Mouse (Mus musculus): ENCODE measurements at regions not wholly inside any gene's neighbourhood (a gene's known extent, or its start where the extent isn't known, plus 50 kb on each side); places are given as distances from the start of the nearest gene placed in this dataset.

DNA sequence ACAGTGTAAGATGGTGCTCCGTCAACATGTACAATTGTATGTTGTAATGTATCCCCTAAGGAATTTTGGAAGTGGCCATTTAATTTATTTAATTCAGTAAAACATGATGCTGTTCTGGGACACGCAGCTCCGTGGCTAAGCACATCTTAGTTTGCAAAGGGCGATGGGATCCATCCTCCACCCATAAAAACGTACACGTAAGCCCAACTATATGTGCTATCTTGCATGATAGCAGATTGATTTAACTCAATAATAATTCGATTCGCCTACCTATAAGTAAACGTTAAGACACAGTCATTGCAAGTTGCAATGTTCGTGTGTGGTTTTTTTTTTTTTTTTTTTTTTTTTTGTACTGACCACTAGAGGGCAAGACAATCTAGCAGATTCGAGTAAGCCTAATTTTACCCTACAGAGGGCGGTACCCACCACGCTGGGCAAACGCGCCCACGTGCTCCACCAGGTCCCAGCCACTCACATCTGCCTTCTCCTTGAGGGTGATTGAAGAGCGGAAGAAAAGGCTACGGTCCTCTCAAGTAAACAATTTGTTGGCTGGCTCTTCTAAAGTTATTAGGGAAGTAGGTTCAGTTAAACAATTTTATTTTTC, 240.8 kb upstream of the Lrig3 start:
- DNase-seq (ENCODE audit: low read depth, low spot score) = no peak

DNA sequence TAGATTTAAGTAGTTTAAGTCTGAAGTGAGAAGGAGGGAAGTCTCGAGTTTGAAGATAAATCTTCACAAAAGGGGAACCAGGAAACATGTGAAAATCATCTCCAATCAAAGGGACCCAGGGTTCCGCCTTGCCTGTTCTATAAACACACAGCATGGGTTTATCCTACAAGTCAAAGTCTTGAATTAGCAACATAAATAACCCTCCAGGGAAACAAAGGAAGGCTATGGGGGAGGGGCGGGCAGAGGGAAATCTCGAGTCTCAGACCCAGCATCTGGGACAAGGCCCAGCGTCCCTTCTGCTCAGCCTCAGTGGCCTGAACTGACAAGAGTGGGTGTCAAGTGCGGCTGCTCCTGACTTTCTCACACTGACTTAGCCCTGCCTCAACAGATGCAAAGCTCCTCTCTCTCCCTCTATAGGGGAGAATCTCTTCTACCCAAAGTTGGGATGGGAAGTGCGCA, 240.3 kb upstream of the Lrig3 start:
- DNase-seq (ENCODE audit: low read depth, low spot score) = no peak

DNA sequence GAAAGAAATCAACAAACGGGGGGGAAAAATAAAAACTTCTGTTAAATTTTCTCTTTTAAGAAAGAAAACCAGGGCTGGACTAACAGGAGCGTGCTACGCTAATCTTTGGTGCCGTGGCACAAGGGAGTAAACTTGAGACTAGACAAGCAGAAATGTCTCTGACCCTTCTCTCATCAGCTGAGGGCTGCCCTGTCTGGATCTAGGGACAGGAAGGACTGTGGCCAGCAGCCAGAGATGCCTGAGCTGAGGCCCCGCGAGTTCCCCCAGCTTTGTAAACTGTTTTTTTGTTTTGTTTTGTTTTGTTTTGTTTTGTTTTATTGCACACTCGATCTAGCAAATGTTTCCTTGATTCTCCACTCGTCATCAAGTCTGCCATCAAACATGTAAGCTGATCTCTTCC, 239.4 kb upstream of the Lrig3 start:
- DNase-seq (ENCODE audit: low read depth, low spot score) = no peak

DNA sequence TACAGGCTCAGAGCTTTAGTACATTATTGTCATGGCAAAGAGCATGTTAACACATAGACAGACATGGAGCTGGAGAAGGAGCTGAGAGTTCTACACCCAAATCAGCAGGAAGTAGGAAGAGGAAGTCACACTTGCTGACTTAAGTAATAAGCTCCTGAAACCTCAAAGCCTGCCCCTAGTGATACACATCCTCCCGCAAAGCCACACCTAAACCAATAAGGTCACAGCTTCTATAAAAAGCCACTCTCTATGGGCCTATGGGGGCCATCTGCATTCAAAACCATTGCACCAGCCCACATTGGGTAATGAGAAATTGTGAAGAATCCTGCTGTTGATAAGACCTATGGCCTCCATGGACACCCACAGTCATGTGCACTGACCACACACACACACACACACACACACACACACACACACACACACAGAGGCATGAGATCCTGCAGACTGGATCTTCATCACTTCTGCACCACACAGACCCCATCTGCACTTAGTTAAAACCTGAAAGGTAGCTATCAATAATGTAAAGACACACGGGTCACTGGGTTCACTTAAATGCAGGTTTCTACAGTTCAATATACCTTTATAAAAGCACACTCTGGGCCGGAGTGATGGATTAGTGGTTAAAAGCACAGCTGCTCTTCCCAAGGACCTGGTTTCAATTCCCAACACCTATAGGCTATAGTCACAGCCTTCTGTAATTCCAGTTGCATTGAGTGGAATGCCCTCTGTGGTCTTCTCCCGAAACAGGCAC, 230.0 kb upstream of the Lrig3 start:
- no peak for DNase-seq (ENCODE audit: low read depth, low spot score)

DNA sequence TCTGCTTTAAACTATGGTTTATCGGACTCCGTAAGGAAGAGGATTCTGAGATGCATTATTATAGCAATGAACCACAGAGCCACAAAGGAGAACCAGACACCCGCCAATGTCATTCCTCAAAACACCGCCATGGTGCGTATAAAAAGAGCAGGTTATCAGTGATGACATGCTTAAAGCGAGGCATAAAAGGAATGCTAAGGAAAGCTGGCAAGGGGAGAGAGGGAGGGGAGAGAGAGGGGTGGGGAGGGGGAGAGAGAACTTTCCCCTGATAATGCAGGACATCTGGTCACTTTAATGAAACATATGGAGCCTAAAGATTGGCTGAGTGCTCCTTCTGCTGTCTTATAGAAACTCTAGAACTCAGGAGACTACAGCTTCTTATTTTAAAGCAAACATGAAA, 222.8 kb upstream of the Lrig3 start:
- DNase-seq (ENCODE audit: low read depth, low spot score) = no peak

DNA sequence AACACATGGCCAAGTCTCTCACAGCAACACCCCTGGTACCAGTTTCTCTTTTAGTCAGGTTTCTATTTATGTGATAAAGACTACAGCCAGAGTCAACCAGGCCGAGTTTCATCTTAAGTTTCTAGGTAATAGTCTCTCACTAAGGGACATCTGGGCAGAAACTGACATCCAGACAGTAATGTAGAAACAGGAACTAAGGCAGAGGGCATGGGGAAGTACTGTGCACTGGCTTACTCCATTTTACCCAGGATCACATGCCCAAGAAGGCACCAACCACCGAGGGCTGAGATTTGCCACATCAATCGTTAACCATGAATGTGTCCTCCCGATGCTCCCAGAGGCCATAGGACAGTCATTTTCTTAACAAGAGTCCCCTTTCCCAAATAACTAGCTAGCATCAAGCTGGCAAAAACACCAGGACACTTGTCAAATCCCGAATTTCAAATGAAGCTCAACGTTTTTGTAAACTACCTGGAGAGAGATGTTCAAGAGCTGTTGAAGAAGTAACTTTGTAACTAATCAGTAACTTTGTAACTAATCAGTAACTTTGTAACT, 216.9 kb upstream of the Lrig3 start:
- no peak for DNase-seq (ENCODE audit: low read depth, low spot score)

DNA sequence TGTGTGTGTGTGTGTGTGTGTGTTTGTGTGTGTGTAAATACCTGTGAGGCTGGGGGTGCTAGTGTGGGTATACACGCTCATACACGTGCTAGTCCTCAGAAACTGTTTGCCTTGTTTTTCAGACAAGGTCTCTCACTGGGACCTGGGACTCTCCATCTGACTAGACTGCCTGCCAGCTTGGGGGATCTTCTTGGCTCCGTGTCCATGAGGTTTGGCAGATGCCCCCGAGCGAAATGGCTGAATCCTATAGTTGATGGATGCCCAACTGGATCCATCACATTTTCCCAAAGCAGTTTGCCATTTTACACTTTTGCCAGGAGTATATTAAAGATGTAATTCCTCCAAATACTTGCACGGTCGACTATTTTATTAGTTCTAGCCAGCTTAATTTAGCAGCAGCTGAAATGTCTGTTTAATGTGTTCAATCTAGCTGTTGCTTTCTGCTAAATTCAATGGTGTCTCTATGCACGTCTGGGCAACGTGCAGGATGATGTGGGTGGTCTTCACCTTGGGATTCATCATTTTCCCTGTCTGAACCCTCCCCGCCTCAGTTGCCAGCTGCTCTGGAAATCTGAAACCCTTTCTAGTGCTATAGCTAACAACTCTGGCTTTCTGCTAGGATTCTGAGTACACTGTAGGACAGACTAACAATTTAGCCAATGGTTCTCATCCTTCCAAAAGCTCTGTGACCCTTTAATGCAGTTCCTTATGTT, 213.3 kb upstream of the Lrig3 start:
- no peak for DNase-seq (ENCODE audit: low read depth, low spot score)

DNA sequence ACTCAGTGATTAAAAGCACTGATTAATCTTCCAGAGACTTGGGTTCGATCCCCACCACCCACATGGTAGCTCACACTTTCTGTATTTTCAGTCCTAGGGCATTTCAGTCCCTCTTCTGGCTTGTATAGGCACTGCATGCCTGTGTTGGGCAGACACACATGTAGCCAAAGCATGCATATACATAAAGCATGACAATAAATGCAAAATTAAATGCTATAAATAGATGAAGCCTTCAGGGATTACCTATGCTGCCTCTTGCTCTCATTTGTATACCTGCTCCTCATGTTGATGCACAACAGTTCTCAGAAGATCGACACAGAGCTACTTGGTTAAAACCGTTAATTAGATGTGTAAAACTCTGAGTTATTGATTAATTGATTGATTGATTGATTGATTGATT, 206.8 kb upstream of the Lrig3 start:
- no peak for DNase-seq (ENCODE audit: low read depth, low spot score)

DNA sequence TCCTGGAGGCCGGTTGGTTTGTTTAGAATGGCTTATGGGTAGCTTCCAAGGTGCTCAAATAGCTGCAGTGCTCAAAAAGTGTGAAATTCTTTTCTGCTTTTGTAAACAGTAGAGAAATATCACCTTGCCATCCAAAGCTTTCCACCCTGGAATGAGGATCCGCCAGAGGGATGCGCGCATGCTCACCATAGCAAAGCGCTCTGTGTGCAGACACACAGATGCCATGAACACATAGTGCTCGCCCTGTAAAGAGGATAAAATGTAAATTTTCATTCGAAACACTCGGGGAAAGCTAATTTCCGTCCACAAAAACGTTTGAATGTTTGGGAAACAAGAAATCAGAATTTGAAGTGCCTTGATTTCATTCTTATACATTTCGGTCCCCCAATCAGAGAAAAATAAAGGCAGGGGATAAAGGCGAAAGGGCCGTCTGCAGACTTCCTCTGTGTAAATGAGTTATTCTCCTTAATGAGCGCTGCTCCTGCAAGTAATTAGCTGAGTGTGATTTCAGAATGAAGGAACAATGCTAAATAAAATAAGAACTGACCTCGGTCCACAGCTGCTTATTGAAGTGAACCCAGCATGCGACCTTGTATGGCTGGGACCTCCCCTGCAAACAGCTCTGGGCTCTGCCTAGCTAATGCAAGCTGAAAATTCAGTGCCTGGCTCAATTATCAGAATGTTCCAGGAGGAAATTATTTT, 203.4 kb upstream of the Lrig3 start:
- no peak for DNase-seq (ENCODE audit: low read depth, low spot score)

DNA sequence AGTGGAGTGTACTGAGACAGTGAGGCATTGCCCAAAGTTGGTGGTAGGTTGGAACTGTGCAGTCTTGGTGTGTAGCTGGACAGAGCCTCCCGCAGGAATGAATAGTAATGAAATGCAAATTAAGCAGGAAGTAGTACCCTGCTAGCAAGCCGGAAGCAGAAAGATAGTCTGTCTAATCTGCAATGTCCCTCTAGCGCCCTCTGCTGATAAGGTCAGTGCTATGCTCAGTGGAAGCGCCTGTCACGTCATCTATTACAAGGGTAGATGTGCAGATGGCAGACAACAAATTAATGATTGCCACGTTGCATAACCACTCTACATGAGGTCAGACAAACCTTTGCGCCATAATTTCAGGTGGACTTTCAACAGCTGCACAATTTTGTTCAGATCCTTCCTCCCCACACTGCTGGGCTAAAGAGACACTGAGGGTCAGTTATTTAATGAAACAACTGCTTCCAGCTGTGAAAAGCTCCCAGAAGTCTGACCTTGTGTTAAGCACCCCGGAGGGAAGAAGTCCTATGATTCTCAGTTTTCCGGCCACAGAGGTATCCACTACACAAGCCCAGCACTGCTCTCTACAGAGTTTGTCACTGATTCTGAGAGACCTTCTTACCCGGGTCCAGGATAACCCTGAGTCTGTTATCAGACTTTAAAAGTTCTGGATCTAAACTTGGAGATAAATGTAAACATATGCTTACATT, 201.4 kb upstream of the Lrig3 start:
- DNase-seq (ENCODE audit: low read depth, low spot score) = no peak

DNA sequence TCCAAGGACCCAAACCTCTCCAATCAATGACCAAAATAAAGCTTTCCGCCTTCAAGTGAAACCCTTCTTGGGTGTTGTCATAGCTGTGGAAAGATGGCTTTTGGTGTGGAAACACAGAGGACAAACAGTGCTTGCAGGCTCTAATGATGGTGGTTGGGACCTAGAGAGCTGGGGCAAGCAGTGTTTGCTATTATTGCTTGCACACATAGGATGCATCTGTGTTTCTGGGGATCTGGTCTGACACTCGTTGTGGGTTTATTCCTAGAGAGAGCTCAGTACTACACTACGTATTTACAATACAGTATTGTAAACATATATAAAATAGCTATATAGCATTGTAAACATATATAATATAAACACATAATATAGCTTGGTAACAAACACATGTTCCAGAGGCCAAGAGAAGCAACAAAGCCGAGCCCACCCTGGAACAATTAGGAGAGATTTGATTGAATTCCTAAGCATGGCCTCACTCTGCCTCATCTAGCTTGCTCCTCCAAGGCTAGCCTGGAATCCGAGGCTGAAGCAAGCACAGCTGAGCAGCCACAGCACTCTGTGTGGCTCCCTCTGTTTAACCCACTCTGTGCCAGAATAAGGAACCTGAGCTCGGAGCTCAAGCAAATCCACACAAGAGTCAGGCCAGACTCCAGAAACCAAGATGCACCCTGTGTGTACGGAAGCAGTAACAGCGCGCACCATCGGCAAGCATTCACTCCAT, 200.7 kb upstream of the Lrig3 start:
- DNase-seq (ENCODE audit: low read depth, low spot score) = no peak

DNA sequence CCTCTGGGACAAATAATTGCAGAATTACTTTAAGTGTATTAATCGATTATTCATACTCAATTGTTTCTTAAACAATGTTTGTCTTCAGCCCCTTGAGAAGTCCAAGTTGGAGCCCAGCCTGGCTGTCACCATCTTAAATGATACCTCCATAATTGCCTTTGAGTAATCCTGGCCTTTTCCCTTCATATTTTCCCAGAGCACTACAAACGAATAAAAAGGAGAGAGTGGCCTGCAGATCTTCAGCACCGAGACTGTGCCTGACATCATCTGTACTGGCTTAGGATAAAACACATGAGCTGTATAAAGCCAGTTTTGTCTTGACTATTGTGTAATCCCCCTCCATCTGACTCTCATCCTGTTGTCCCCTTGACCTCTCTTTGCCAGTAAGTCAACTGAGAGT, 197.7 kb upstream of the Lrig3 start:
- DNase-seq (ENCODE audit: low read depth, low spot score) = no peak

DNA sequence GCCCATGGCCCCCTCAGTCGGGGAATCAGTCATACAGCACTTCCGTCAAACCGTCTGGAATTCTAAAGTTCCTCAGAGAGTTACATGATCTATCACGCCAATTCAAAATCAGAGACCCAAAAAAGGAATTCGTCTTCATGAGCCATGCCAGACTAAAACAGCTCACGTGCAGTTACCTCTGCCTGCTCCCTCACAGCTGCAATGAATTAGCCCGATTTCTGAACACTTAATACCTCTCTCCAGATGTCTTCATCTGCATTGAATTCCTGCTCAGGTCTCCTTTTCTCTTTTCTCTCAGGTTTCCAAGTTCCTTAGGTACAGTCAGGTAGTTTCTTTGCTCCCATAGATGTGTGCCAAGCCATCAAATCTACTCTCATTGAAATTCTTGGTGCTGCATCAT, 192.4 kb upstream of the Lrig3 start:
- DNase-seq (ENCODE audit: low read depth, low spot score) = no peak

DNA sequence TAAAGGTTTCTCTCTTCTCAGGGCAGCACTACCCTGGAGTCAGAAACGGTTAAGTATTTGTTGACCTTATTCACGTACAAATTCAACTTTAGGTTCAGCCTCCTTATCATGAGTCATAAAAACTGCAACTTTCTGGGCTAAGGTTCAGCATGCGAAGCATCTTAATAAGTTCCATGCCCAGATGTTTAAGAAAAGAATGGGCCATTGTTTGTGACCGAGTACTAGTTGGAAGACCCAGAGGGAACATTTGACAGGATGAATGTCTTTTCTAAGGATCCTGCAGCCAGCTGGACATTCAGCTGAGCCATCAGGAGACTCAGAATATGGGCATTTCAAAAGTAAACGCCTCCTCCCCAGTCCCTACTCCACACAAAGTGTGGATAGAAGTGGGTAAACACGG, 183.5 kb upstream of the Lrig3 start:
- DNase-seq (ENCODE audit: low read depth, low spot score) = no peak

DNA sequence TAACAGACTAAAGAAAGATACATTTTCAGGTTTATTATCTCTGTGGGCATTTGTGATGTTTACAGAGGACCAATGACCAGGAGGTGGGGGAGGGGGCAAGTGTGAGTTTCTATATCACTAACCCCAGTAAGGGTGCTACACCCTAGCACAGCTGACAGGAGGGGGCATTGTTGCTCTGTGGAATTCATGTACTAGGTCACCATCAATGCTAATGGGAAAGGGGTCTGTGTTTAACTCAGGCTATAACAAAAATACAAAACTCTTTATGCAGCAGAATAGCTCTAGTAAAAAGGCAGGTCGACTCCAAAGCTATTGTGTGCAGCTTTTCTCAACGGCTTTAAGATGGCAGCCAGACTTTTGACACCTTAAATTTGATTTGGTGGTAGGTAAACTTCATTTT, 181.1 kb upstream of the Lrig3 start:
- DNase-seq (ENCODE audit: low read depth, low spot score) = no peak

DNA sequence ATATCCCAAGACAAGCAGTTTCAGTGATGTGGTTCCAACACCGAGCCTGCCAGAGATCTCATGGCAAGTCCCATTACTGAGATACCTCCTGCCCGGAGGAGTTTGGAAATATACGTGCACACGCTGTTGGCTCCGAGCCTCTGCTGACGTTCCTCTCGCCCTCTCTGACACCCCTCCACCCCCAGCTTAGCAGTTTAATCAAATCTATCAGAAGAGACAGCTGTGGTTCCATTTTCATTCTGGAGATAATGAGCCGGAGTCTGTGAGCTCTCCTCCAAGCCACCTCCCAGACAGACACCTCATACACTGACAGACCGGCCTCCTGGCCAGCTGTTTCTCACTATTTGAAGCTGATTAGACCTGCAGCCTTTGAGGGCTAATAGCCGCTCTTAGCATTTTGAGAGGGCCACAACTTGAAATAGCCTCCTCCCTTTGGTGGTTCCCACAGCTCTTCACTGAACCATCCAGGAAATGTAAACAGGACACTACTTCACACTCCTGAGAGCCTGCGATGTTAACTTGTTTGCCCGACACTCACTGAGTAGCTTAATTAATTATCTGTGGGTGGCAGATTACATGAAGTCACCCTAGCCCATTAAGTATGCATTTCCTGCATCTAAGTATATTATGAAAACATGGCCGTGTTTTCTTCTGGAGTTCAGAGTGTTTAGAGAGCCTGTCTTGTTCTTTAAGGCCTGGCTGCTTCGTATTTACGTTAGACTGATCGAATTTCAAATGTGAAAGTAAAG, 180.3 kb upstream of the Lrig3 start:
- no peak for DNase-seq (ENCODE audit: low read depth, low spot score)

DNA sequence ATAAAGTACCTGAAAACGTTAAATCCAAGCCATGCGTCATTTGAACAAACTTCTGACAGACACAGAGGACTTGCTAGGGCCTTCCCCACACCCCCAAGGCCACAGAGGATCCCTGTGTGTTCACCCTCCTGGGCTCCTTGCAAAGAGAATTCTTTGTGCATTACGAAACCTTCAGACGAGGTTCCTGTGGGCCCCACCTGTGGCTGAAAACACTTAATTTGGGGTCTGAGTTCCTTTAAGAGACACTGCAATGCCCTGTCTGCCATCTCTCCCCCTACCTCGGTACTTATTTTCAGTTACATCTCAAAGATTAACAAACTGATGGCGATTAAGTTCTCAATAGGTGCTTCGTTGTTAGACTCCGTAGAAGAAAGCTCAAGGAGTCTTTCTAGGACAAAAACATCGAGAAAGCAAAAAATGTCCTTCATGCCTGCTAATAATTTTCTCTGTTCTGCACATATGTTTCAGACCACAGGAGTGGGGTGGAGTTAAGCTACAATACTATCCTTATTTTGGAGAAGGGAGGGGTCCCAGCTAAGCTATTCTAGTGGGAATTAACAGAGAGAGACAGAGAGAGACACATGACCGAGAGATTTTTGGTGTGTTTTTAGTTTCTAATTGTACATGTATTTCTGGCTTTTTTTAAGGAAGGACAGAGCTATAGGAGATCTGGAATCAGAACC, 179.6 kb upstream of the Lrig3 start:
- no peak for DNase-seq (ENCODE audit: low read depth, low spot score)

DNA sequence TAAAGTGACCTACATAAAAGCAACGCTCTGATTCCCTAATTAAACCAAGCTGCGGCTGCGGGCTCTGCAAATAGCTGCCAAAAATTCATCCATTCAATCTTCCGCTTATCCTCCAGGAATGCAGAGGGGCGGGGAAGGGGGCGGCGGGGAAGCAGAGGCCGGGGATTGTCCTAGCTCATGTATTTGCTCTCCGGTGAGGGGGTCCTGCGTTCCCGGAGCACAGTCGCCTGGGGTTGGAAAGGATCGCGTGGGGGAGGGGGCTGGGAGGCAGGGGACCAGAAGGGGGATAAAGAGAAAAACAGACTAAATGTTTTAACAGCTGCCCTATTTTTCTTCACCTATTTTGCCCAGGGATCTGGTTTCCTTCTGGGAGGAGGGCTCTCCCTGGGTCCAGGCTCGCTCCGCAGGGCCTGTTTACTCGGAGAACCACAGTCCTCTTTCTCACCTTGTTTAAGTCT, 179.1 kb upstream of the Lrig3 start:
- no peak for DNase-seq (ENCODE audit: low read depth, low spot score)

DNA sequence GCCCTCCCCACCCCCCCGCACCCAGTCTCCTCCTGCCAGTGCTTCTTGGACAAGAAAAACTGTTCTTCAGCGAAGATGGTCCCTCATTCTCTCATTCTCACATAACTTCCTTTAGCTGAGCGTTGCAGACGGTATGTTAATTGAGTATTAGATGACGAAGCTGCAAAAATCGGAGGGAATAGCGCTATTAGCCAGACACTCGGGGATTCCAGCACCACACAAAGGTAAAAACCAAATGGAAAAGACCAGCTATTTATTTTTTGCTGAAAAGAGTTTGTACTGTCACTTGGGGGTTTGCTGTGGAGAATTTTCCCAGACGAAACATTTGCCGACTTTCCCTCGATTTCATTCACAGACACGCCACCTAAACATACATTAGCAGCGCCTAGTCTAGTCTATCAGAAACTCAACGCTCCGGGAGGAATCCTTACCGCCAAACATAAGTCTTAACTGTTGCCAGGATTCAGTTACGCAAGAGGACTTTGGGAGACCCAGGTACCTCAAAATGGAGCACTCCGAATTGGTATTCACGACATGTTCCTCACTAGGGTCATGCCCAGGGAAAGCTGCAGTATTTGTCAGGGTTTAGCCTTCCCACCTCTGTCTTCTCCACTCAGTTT, 178.4 kb upstream of the Lrig3 start:
- no peak for DNase-seq (ENCODE audit: low read depth, low spot score)

Data from telencephalon, adult 2 months (tissue).